Comparison of ENCODE assay signal across 11 mouse cellular contexts in the genomic region with DNA sequence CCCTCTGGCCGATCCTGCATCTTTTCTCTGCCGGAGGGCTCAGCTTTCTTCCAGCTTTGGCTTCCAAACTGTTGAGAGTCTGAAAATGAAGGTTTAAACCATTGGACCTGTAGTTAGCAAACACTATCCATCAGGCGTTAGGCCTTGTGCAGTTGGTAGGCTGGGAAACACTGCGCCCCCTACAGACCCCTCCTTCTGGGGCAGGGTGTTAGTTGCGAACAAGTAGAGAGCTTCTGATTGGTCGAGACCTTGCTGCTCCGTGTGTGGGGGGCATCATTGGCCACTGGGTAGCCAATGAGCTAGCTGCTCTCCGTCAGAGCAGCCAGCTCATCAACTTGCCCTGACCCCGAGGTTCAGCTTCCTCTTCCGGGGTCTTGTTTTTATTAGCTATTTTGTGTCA. TPM values are rescaled to one million over a fixed set of nuclear protein-coding genes. Genes with fewer than 3 reads are reported as not detected.
DNase-seq lines count a peak whose midpoint lies in the region; ATAC-seq and TF ChIP-seq lines count a peak whose summit lies in the region.
"Had no signal": no experiment of that assay in that cellular context is flagged by ENCODE, and none has a peak within 500 bp of the region (broad histone marks: within the 10 kb centered on the region; RNA-seq: fewer than 3 reads in every experiment).

No protein-coding gene starts in this region.

- DNase-seq in hindbrain, embryonic 11.5 days (ENCODE audit: low spot score), result peak; percentile 28
- no peak for DNase-seq in hindbrain, postnatal 0 days (ENCODE audit: low spot score)
- DNase-seq in MEL (ENCODE audit: low read depth, low spot score), result peak; percentile 98
- peak; percentile 86 for DNase-seq in forelimb bud, embryonic 11.5 days (ENCODE audit: low read depth, low spot score)
- peak; percentile 77 for DNase-seq in limb, embryonic 10.5 days (ENCODE audit: low spot score)
- DNase-seq in heart, adult 2 months, result no peak
- DNase-seq: heart, postnatal 10 days had no signal

- ATAC-seq in hindbrain, embryonic 11.5 days (ENCODE audit: low FRiP score), result no peak
- no peak for ATAC-seq in hindbrain, postnatal 0 days
- no peak for ATAC-seq in intestine, embryonic 15.5 days
- ATAC-seq in erythroblast, adult 5-6 weeks (replicated peaks; ENCODE audit: low FRiP score, poor library complexity, severe bottlenecking), result no peak

- no peak overlapping the region for H3K4me2 ChIP-seq in hindbrain, embryonic 11.5 days (replicated peaks; ENCODE audit: low read depth, low read length)
- no peak overlapping the region for H3K4me2 ChIP-seq in hindbrain, postnatal 0 days (ENCODE audit: low read depth, low read length)
- H3K4me2 ChIP-seq in intestine, embryonic 15.5 days (replicated peaks), result no peak overlapping the region
- H3K4me2 ChIP-seq: midbrain, embryonic 12.5 days had no signal

- TF ChIP-seq CTCF in hindbrain, postnatal 0 days (IDR thresholded peaks at IDR 0.05; ENCODE audit: low read depth), result no peak; the same call in 1 of the 2 replicates
- peak; percentile 46 to 71 (median 70) for TF ChIP-seq CTCF in MEL (IDR thresholded peaks at IDR 0.05 in 2 of 3, conservative IDR thresholded peaks at IDR 0.05 in 1 of 3; ENCODE audit: control insufficient read depth in 1 of 3, insufficient read depth in 1 of 3, low read depth in 2 of 3, low read length in 3 of 3, poor library complexity in 1 of 3, severe bottlenecking in 1 of 3)
- no peak for TF ChIP-seq CTCF in heart, adult 2 months (IDR thresholded peaks at IDR 0.05)

- H3K9me3 ChIP-seq in hindbrain, embryonic 11.5 days (ENCODE audit: control insufficient read depth, low read length), result no peaks in the 10 kb centered on the region
- no peaks in the 10 kb centered on the region for H3K9me3 ChIP-seq in hindbrain, postnatal 0 days (ENCODE audit: low read length)
- H3K9me3 ChIP-seq in MEL (replicated peaks; ENCODE audit: insufficient read depth, low read length), result no peaks in the 10 kb centered on the region
- no peaks in the 10 kb centered on the region for H3K9me3 ChIP-seq in limb, embryonic 10.5 days (replicated peaks)
- H3K9me3 ChIP-seq in intestine, embryonic 15.5 days, result no peaks in the 10 kb centered on the region
- H3K9me3 ChIP-seq: midbrain, embryonic 12.5 days had no signal

- H3K4me1 ChIP-seq in hindbrain, embryonic 11.5 days (replicated peaks; ENCODE audit: control insufficient read depth, insufficient read depth, low read length), result no peaks in the 10 kb centered on the region
- no peaks in the 10 kb centered on the region for H3K4me1 ChIP-seq in hindbrain, postnatal 0 days (ENCODE audit: insufficient read depth, low read length)
- H3K4me1 ChIP-seq in MEL (ENCODE audit: control insufficient read depth in 1 of 2, insufficient read depth in 2 of 2, low read length in 2 of 2), result peaks cover 9 to 58% of the 10 kb centered on the region in 2 experiments
- peaks cover 88% of the 10 kb centered on the region for H3K4me1 ChIP-seq in limb, embryonic 10.5 days
- peaks cover 9% of the 10 kb centered on the region; the same call in 1 of the 2 replicates for H3K4me1 ChIP-seq in intestine, embryonic 15.5 days (replicated peaks)
- peaks cover 6% of the 10 kb centered on the region for H3K4me1 ChIP-seq in heart, adult 2 months (ENCODE audit: control insufficient read depth, insufficient read depth, low read length)

- TF ChIP-seq RAD21 in MEL (IDR thresholded peaks at IDR 0.05; ENCODE audit: low read depth, low read length), result 0 out of 2 replicates have a peak, but pooled peaks have one; percentile 9

- TF ChIP-seq POLR2A in MEL (IDR thresholded peaks at IDR 0.05; ENCODE audit: control insufficient read depth in 1 of 2, insufficient read depth in 1 of 2, low read depth in 1 of 2, low read length in 2 of 2, poor library complexity in 1 of 2), result peak; percentile 23 to 75; a peak in 2 of 4 replicates
- no peak for TF ChIP-seq POLR2A in heart, adult 2 months (IDR thresholded peaks at IDR 0.05; ENCODE audit: insufficient read depth, low read depth, low read length)

- no peak overlapping the region for H3K27ac ChIP-seq in hindbrain, embryonic 11.5 days (ENCODE audit: low read depth, low read length)
- no peak overlapping the region for H3K27ac ChIP-seq in hindbrain, postnatal 0 days
- H3K27ac ChIP-seq in MEL (ENCODE audit: control insufficient read depth, low read depth, low read length), result peak overlapping the region; percentile 97
- H3K27ac ChIP-seq in limb, embryonic 10.5 days, result peak overlapping the region; percentile 83
- H3K27ac ChIP-seq in intestine, embryonic 15.5 days, result no peak overlapping the region
- no peak overlapping the region for H3K27ac ChIP-seq in heart, adult 2 months
- H3K27ac ChIP-seq: midbrain, embryonic 12.5 days had no signal

- H3K36me3 ChIP-seq in hindbrain, embryonic 11.5 days (ENCODE audit: control insufficient read depth, insufficient read depth, low read length), result no peaks in the 10 kb centered on the region
- no peaks in the 10 kb centered on the region for H3K36me3 ChIP-seq in hindbrain, postnatal 0 days (ENCODE audit: insufficient read depth, low read length)
- H3K36me3 ChIP-seq in MEL (ENCODE audit: control insufficient read depth in 1 of 2, insufficient read depth in 2 of 2, low read length in 2 of 2), result peaks cover 0 to 31% of the 10 kb centered on the region in 2 experiments; a peak in 3 of 4 replicates
- no peaks in the 10 kb centered on the region for H3K36me3 ChIP-seq in limb, embryonic 10.5 days
- H3K36me3 ChIP-seq in intestine, embryonic 15.5 days, result no peaks in the 10 kb centered on the region
- no peaks in the 10 kb centered on the region for H3K36me3 ChIP-seq in heart, adult 2 months (ENCODE audit: control insufficient read depth, insufficient read depth, low read length)
- H3K36me3 ChIP-seq: midbrain, embryonic 12.5 days had no signal

- H3K27me3 ChIP-seq in hindbrain, embryonic 11.5 days (ENCODE audit: control insufficient read depth, insufficient read depth, low read length), result no peaks in the 10 kb centered on the region
- no peaks in the 10 kb centered on the region for H3K27me3 ChIP-seq in hindbrain, postnatal 0 days (ENCODE audit: insufficient read depth, low read length)
- no peaks in the 10 kb centered on the region for H3K27me3 ChIP-seq in MEL (ENCODE audit: control insufficient read depth in 1 of 2, insufficient read depth in 2 of 2, low read length in 2 of 2)
- H3K27me3 ChIP-seq in limb, embryonic 10.5 days (ENCODE audit: low read depth, poor library complexity, severe bottlenecking), result no peaks in the 10 kb centered on the region
- H3K27me3 ChIP-seq in intestine, embryonic 15.5 days (replicated peaks), result no peaks in the 10 kb centered on the region; the same call in 1 of the 2 replicates
- no peaks in the 10 kb centered on the region for H3K27me3 ChIP-seq in heart, adult 2 months (ENCODE audit: control insufficient read depth, insufficient read depth, low read length)

- H3K9ac ChIP-seq in hindbrain, embryonic 11.5 days (ENCODE audit: low read depth, low read length), result no peak overlapping the region
- H3K9ac ChIP-seq in hindbrain, postnatal 0 days (replicated peaks; ENCODE audit: low read length), result no peak overlapping the region
- H3K9ac ChIP-seq in MEL (ENCODE audit: control insufficient read depth, low read depth, low read length, poor library complexity, severe bottlenecking), result peak overlapping the region; percentile 92
- no peak overlapping the region for H3K9ac ChIP-seq in intestine, embryonic 15.5 days
- no peak overlapping the region for H3K9ac ChIP-seq in heart, adult 2 months (ENCODE audit: low read depth, low read length)
- H3K9ac ChIP-seq: midbrain, embryonic 12.5 days had no signal

- TF ChIP-seq EP300 in MEL (IDR thresholded peaks at IDR 0.05; ENCODE audit: low read depth in 1 of 2, low read length in 2 of 2), result no peak; a peak in 1 of 4 replicates
- TF ChIP-seq EP300 in heart, adult 2 months (IDR thresholded peaks at IDR 0.05; ENCODE audit: insufficient read depth, low read depth, low read length), result no peak

- H3K4me3 ChIP-seq in hindbrain, embryonic 11.5 days (ENCODE audit: low read depth, low read length), result no peak overlapping the region
- no peak overlapping the region for H3K4me3 ChIP-seq in hindbrain, postnatal 0 days (ENCODE audit: low read length)
- H3K4me3 ChIP-seq in MEL (ENCODE audit: control insufficient read depth in 1 of 2, insufficient read depth in 1 of 2, low read depth in 2 of 2, low read length in 2 of 2), result peak overlapping the region; percentile 62 to 78
- peak overlapping the region; percentile 39 for H3K4me3 ChIP-seq in limb, embryonic 10.5 days
- H3K4me3 ChIP-seq in intestine, embryonic 15.5 days (replicated peaks), result no peak overlapping the region
- no peak overlapping the region for H3K4me3 ChIP-seq in heart, adult 2 months
- H3K4me3 ChIP-seq: midbrain, embryonic 12.5 days had no signal

- WGBS in hindbrain, embryonic 11.5 days, result 57% methylated on average over 10 of the region's 10 CpGs
- WGBS in hindbrain, postnatal 0 days, result 73% methylated on average over 10 of the region's 10 CpGs
- WGBS in limb, embryonic 10.5 days, result 51% methylated on average over 10 of the region's 10 CpGs
- 67% methylated on average over 10 of the region's 10 CpGs for WGBS in intestine, embryonic 15.5 days
- 81% methylated on average over 10 of the region's 10 CpGs for WGBS in heart, adult 2 months

- intact Hi-C loops in heart, adult 2 months (cut with DNase I), result loop anchor here (5.0 kb wide), 2 partner anchors 33 to 47 kb away; partner anchors contain the start of gene Foxl1

- H3K79me2 ChIP-seq in MEL (ENCODE audit: control insufficient read depth, insufficient read depth, low read length, poor library complexity), result peaks cover 34% of the 10 kb centered on the region
- no peaks in the 10 kb centered on the region for H3K79me2 ChIP-seq in heart, adult 2 months (replicated peaks; ENCODE audit: control insufficient read depth, insufficient read depth, low read length)

RNA-seq across cellular contexts. Expression of gene Foxl1, which starts 46.4 kb away (rescaled TPM):
- 0.73 and 1.9 TPM in 2 replicates for polyA plus RNA-seq in hindbrain, embryonic 11.5 days (2014; fragmentation: Nextera tagmentation; extraction: Ambion mirVana)
- total RNA-seq in hindbrain, postnatal 0 days (2014; rRNA removed), result 0.40 and 0.58 TPM in 2 replicates
- polyA plus RNA-seq in hindbrain, postnatal 0 days (2015; fragmentation: Nextera tagmentation; extraction: Ambion mirVana), result 0.21 TPM in 1 of 2 replicates, not detected in the other
- total RNA-seq in MEL (2012; rRNA removed), result 0.12 and 0.13 TPM in 2 replicates
- under 1 TPM in 1 of 2 experiments, not detected in 1; 0.07 TPM for polyA plus RNA-seq in MEL (2012; ENCODE audit: insufficient read depth in 1 of 2, insufficient read length in 2 of 2, low read depth in 1 of 2, low replicate concordance in 2 of 2, missing spikeins in 1 of 2)
- polyA plus RNA-seq in limb, embryonic 10.5 days (2016; fragmentation: Nextera tagmentation; extraction: Ambion mirVana), result 0.13 and 0.15 TPM in 2 replicates
- polyA plus RNA-seq in intestine, embryonic 15.5 days (2015; fragmentation: Nextera tagmentation; extraction: Ambion mirVana), result 9.0 and 9.3 TPM in 2 replicates
- not detected in 2 replicates for total RNA-seq in erythroblast, adult 5-6 weeks (2015; ENCODE audit: low replicate concordance)
- total RNA-seq in erythroblast, adult 5-6 weeks (2017; ENCODE audit: low replicate concordance), result not detected in 2 replicates
- total RNA-seq in heart, adult 2 months (2021), result under 1 TPM; 0.07 to 0.08 TPM
- polyA plus RNA-seq in heart, adult 2 months (2012; rRNA removed), result 0.08 and 0.09 TPM in 2 replicates
- total RNA-seq: liver, adult 2 months had no signal
- polyA plus RNA-seq: liver, adult 2 months had no signal

RNA-seq across cellular contexts. Expression of gene Foxc2, which starts 58.2 kb away (rescaled TPM):
- polyA plus RNA-seq in hindbrain, embryonic 11.5 days (2014; fragmentation: Nextera tagmentation; extraction: Ambion mirVana), result 6.8 and 8.0 TPM in 2 replicates
- 3.7 and 10.6 TPM in 2 replicates for total RNA-seq in hindbrain, postnatal 0 days (2014; rRNA removed)
- polyA plus RNA-seq in hindbrain, postnatal 0 days (2015; fragmentation: Nextera tagmentation; extraction: Ambion mirVana), result 2.8 and 3.6 TPM in 2 replicates
- total RNA-seq in MEL (2012; rRNA removed), result 15.4 and 19.2 TPM in 2 replicates
- polyA plus RNA-seq in MEL (2012; ENCODE audit: insufficient read depth in 1 of 2, insufficient read length in 2 of 2, low read depth in 1 of 2, low replicate concordance in 2 of 2, missing spikeins in 1 of 2), result 10 to 100 TPM in 1 of 2 experiments, not detected in 1; 13.6 TPM
- 2.3 and 3.3 TPM in 2 replicates for polyA plus RNA-seq in limb, embryonic 10.5 days (2016; fragmentation: Nextera tagmentation; extraction: Ambion mirVana)
- 0.69 and 0.80 TPM in 2 replicates for polyA plus RNA-seq in intestine, embryonic 15.5 days (2015; fragmentation: Nextera tagmentation; extraction: Ambion mirVana)
- total RNA-seq in erythroblast, adult 5-6 weeks (2015; ENCODE audit: low replicate concordance), result not detected in 2 replicates
- total RNA-seq in erythroblast, adult 5-6 weeks (2017; ENCODE audit: low replicate concordance), result not detected in 2 replicates
- 1 to 10 TPM; 2.0 to 2.2 TPM for total RNA-seq in heart, adult 2 months (2021)
- polyA plus RNA-seq in heart, adult 2 months (2012; rRNA removed), result 0.97 and 2.0 TPM in 2 replicates
- total RNA-seq: liver, adult 2 months had no signal

Comparison
In these comparisons a context has a peak if more than half of its experiments do, and no peak if none do; other contexts are left out.
1. DNase-seq: peak in hindbrain, embryonic 11.5 days (single experiment), MEL (single experiment), forelimb bud, embryonic 11.5 days (single experiment) and limb, embryonic 10.5 days (single experiment); none in hindbrain, postnatal 0 days (single experiment) and heart, adult 2 months (0 of 2).
2. H3K27ac ChIP-seq: peak in MEL (single experiment) and limb, embryonic 10.5 days (single experiment); none in hindbrain, embryonic 11.5 days (single experiment), hindbrain, postnatal 0 days (single experiment), intestine, embryonic 15.5 days (single experiment) and heart, adult 2 months (single experiment).
3. H3K4me3 ChIP-seq: peak in MEL (2 of 2) and limb, embryonic 10.5 days (single experiment); none in hindbrain, embryonic 11.5 days (single experiment), hindbrain, postnatal 0 days (single experiment), intestine, embryonic 15.5 days (single experiment) and heart, adult 2 months (single experiment).
4. CTCF ChIP-seq: peak in MEL (3 of 3); none in hindbrain, postnatal 0 days (single experiment) and heart, adult 2 months (single experiment).